In the genomic region with DNA sequence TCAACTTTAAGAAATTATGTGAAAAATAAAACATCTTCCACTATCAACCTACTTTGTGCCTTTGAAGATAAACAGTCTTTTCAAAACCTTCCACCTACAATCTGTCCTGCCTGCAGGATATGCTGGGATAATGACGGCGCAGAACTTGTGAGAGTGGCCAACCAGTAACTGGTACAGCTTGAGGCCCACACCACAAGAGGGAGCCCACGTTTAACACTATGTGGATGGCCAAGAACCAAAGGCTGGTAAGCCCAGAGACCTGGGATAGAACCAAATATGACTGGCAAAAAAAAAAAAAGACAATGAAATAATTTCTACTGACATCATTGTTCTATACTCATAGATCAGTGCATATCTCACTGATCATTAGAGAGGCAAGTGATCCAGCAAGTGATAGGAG, we compare ENCODE assay signal across 7 mouse cellular contexts. TPM values are rescaled to one million over a fixed set of nuclear protein-coding genes. Genes with fewer than 3 reads are reported as not detected.
DNase-seq lines count a peak whose midpoint lies in the region; ATAC-seq and TF ChIP-seq lines count a peak whose summit lies in the region.

No protein-coding gene starts in this region.

- H3K4me1 ChIP-seq in CH12.LX (ENCODE audit: control insufficient read depth in 1 of 2, insufficient read depth in 2 of 2), result peaks cover 0 to 6% of the 10 kb centered on the region in 2 experiments; a peak in 1 of 4 replicates
- no peaks in the 10 kb centered on the region for H3K4me1 ChIP-seq in midbrain, embryonic 11.5 days (ENCODE audit: control insufficient read depth, insufficient read depth, low read length)

- H3K27me3 ChIP-seq in CH12.LX (replicated peaks), result no peaks in the 10 kb centered on the region
- H3K27me3 ChIP-seq in midbrain, embryonic 11.5 days (ENCODE audit: control insufficient read depth, insufficient read depth, low read length), result no peaks in the 10 kb centered on the region

- H3K4me2 ChIP-seq in CH12.LX (ENCODE audit: insufficient read depth, low read depth, poor library complexity, severe bottlenecking), result no peak overlapping the region
- H3K4me2 ChIP-seq in midbrain, embryonic 11.5 days, result no peak overlapping the region

- in situ Hi-C loops in CH12.LX (cut with MboI; ENCODE audit: low pct_ligation_motif_present, low pct_unique_long_range_greater_than_20kb, low sequenced_read_pairs), result loop anchor here (10.0 kb wide), 1 partner anchor 180 kb away; no protein-coding TSS in a partner anchor

- dilution Hi-C loops in CH12.LX (cut with MboI; ENCODE audit: extremely low pct_ligation_motif_present, extremely low pct_unique_long_range_greater_than_20kb, low sequenced_read_pairs), result no loop called here

- no peaks in the 10 kb centered on the region for H3K9me3 ChIP-seq in CH12.LX (replicated peaks; ENCODE audit: low read length)
- no peaks in the 10 kb centered on the region for H3K9me3 ChIP-seq in midbrain, embryonic 11.5 days (ENCODE audit: control insufficient read depth, low read length)

- TF ChIP-seq CTCF in CH12.LX (conservative IDR thresholded peaks at IDR 0.05 in 1 of 2, IDR thresholded peaks at IDR 0.05 in 1 of 2; ENCODE audit: low read depth in 2 of 2, low read length in 2 of 2), result peak in 1 of 2 experiments; percentile 73; a peak in 2 of 4 replicates
- peak; percentile 88 for TF ChIP-seq CTCF in layer of hippocampus, adult 2 months (conservative IDR thresholded peaks at IDR 0.05)

- TF ChIP-seq POLR2A in CH12.LX (IDR thresholded peaks at IDR 0.05; ENCODE audit: low read depth, low read length), result no peak

- H3K79me2 ChIP-seq in CH12.LX (replicated peaks; ENCODE audit: control insufficient read depth, extremely low read depth, insufficient read depth, poor library complexity, severe bottlenecking), result no peaks in the 10 kb centered on the region

- no peak for TF ChIP-seq EP300 in CH12.LX (IDR thresholded peaks at IDR 0.05; ENCODE audit: low read length)

- 58% methylated on average over 3 of the region's 3 CpGs for WGBS in midbrain, embryonic 11.5 days

- H3K9ac ChIP-seq in CH12.LX (ENCODE audit: insufficient read depth, low read depth), result no peak overlapping the region
- no peak overlapping the region for H3K9ac ChIP-seq in midbrain, embryonic 11.5 days (ENCODE audit: low read length)

- H3K36me3 ChIP-seq in CH12.LX (replicated peaks in 1 of 2; ENCODE audit: control insufficient read depth in 1 of 2, insufficient read depth in 1 of 2, low read length in 1 of 2), result peaks cover 9 to 51% of the 10 kb centered on the region in 2 experiments
- H3K36me3 ChIP-seq in midbrain, embryonic 11.5 days (ENCODE audit: control insufficient read depth, insufficient read depth, low read length), result no peaks in the 10 kb centered on the region

- no peak overlapping the region for H3K27ac ChIP-seq in CH12.LX (ENCODE audit: insufficient read depth, low read depth)
- no peak overlapping the region for H3K27ac ChIP-seq in layer of hippocampus, adult 2 months
- H3K27ac ChIP-seq in midbrain, embryonic 11.5 days (ENCODE audit: low read depth, low read length), result no peak overlapping the region

- TF ChIP-seq RAD21 in CH12.LX (IDR thresholded peaks at IDR 0.05; ENCODE audit: low read depth, low read length), result peak; percentile 62

- no peak overlapping the region for H3K4me3 ChIP-seq in CH12.LX (replicated peaks in 1 of 3; ENCODE audit: low read depth in 2 of 3, low read length in 2 of 3, poor library complexity in 1 of 3)
- H3K4me3 ChIP-seq in layer of hippocampus, adult 2 months, result no peak overlapping the region
- no peak overlapping the region for H3K4me3 ChIP-seq in midbrain, embryonic 11.5 days (ENCODE audit: low read depth, low read length)

- DNase-seq in 416B (ENCODE audit: low read depth) (peak; percentile 72), CH12.LX (ENCODE audit: extremely low read depth) (peak; percentile 40)
- DNase-seq in cerebellum, adult 9-11 months, result peak; percentile 56
- DNase-seq in gastrocnemius, postnatal 14 days, result peak; percentile 31
- peak; percentile 22 to 53 for DNase-seq in layer of hippocampus, adult 2 months (ENCODE audit: low spot score in 2 of 2)
- DNase-seq in midbrain, embryonic 11.5 days (ENCODE audit: low spot score, missing footprints), result no peak
- peak; percentile 27 for DNase-seq in thymus, postnatal 0 days (ENCODE audit: low spot score)

- intact Hi-C loops in gastrocnemius, postnatal 14 days (cut with DNase I; ENCODE audit: low total_unique reads), result loop anchor here (5.0 kb wide), 2 partner anchors 128 to 182 kb away; no protein-coding TSS in a partner anchor

- ATAC-seq in midbrain, embryonic 11.5 days (ENCODE audit: low FRiP score), result peak; percentile 67; the same call in 1 of the 2 replicates

TF ChIP-seq in CH12.LX, 34 proteins besides CTCF, POLR2A, EP300 and RAD21:
- no peak for TF ChIP-seq USF2 (conservative IDR thresholded peaks at IDR 0.05; ENCODE audit: low read depth, low read length)
- TF ChIP-seq E2F4 (IDR thresholded peaks at IDR 0.05; ENCODE audit: insufficient replicate concordance, low read depth, low read length), result no peak
- peak; percentile 46 for TF ChIP-seq SMC3 (IDR thresholded peaks at IDR 0.05; ENCODE audit: low read depth, low read length)
- TF ChIP-seq MAFK (IDR thresholded peaks at IDR 0.05; ENCODE audit: insufficient replicate concordance, low read length), result no peak
- no peak for TF ChIP-seq JUND (conservative IDR thresholded peaks at IDR 0.05; ENCODE audit: low read depth, low read length)
- no peak for TF ChIP-seq JUN (IDR thresholded peaks at IDR 0.05; ENCODE audit: insufficient read depth, low read depth, low read length)
- TF ChIP-seq ZNF384 (IDR thresholded peaks at IDR 0.05; ENCODE audit: low read depth, low read length), result 0 out of 2 replicates have a peak, but pooled peaks have one; percentile 27
- TF ChIP-seq KAT2A (IDR thresholded peaks at IDR 0.05; ENCODE audit: insufficient replicate concordance, low read length), result no peak
- TF ChIP-seq UBTF (IDR thresholded peaks at IDR 0.05; ENCODE audit: low read depth, low read length), result no peak

RNA-seq across cellular contexts. Expression of a gene that starts 35.5 kb away (rescaled TPM):
- total RNA-seq in CH12.LX (2012; rRNA removed) (6.7 and 8.0 TPM in 2 replicates), CH12.LX (2014; rRNA removed) (7.3 and 7.7 TPM in 2 replicates)
- polyA plus RNA-seq in CH12.LX (2012; ENCODE audit: insufficient read length, low read depth), result 5.1 and 5.8 TPM in 2 replicates
- total RNA-seq in gastrocnemius, postnatal 14 days (2021), result 10 to 100 TPM; 20.7 to 22.6 TPM
- total RNA-seq in layer of hippocampus, adult 2 months (2021), result 100 to 1,000 TPM; 105 to 110 TPM
- 29.5 and 30.3 TPM in 2 replicates for polyA plus RNA-seq in midbrain, embryonic 11.5 days (2014; fragmentation: Nextera tagmentation; extraction: Ambion mirVana)
- 17.3 and 21.2 TPM in 2 replicates for polyA plus RNA-seq in thymus, postnatal 0 days (2015; fragmentation: Nextera tagmentation; extraction: Ambion mirVana)

RNA-seq across cellular contexts. Expression of a gene that starts 54.9 kb away (rescaled TPM):
- 0.92 and 1.3 TPM in 2 replicates for total RNA-seq in CH12.LX (2012; rRNA removed)
- total RNA-seq in CH12.LX (2014; rRNA removed), result 0.82 and 1.2 TPM in 2 replicates
- 0.87 and 1.3 TPM in 2 replicates for polyA plus RNA-seq in CH12.LX (2012; ENCODE audit: insufficient read length, low read depth)
- total RNA-seq in gastrocnemius, postnatal 14 days (2021), result 10 to 100 TPM; 28.1 to 28.6 TPM
- 10 to 100 TPM; 20.2 to 24.6 TPM for total RNA-seq in layer of hippocampus, adult 2 months (2021)
- polyA plus RNA-seq in midbrain, embryonic 11.5 days (2014; fragmentation: Nextera tagmentation; extraction: Ambion mirVana), result 165 and 166 TPM in 2 replicates
- polyA plus RNA-seq in thymus, postnatal 0 days (2015; fragmentation: Nextera tagmentation; extraction: Ambion mirVana), result 31.6 and 36.1 TPM in 2 replicates

Comparison
In these comparisons a context has a peak if more than half of its experiments do, and no peak if none do; other contexts are left out.
1. RNA of a gene that starts 35.5 kb away (total RNA-seq): 105 to 110 TPM in layer of hippocampus, adult 2 months; 20.7 to 22.6 TPM in gastrocnemius, postnatal 14 days and 6.7 to 8.0 TPM in CH12.LX; every median in the first group is over 4 times any median in the second.
2. RNA of a gene that starts 54.9 kb away (total RNA-seq): 28.1 to 28.6 TPM in gastrocnemius, postnatal 14 days and 20.2 to 24.6 TPM in layer of hippocampus, adult 2 months; 0.82 to 1.3 TPM in CH12.LX; every median in the first group is over 4 times any median in the second.